15 mouse cellular contexts compared by ENCODE assay signal in genomic region chr13:56617197-56617596, GRCm38 (mm10). TPM values are rescaled to one million over a fixed set of nuclear protein-coding genes. Genes with fewer than 3 reads are reported as not detected.
DNase-seq lines count a peak whose midpoint lies in the region; TF ChIP-seq lines count a peak whose summit lies in the region.
"Had no signal": no experiment of that assay in that cellular context is flagged by ENCODE, and none has a peak within 500 bp of the region (broad histone marks: within the 10 kb centered on the region; RNA-seq: fewer than 3 reads in every experiment).

No protein-coding gene starts in this region.

- DNase-seq in cerebellum, adult 9-11 months = peak; percentile 40
- DNase-seq in cerebellum, postnatal 36 days = no peak
- peak in 1 of 2 experiments; percentile 72 for DNase-seq in heart, adult 2 months
- no peak for DNase-seq in heart, postnatal 25 days (ENCODE audit: low spot score)
- peak; percentile 54 for DNase-seq in adipocyte (ENCODE audit: low spot score)
- DNase-seq in limb, embryonic 10.5 days (ENCODE audit: low spot score) = no peak
- DNase-seq: cerebellum, adult 11-12 months; cerebellum, adult 9-10 months; gastrocnemius, postnatal 36 days; kidney, adult 2 months had no signal

- no peaks in the 10 kb centered on the region for H3K9me3 ChIP-seq in limb, embryonic 10.5 days (replicated peaks)
- H3K9me3 ChIP-seq: embryonic facial prominence, embryonic 10.5 days; forebrain, embryonic 15.5 days; heart, embryonic 13.5 days; hindbrain, embryonic 15.5 days; kidney, embryonic 15.5 days had no signal

- intact Hi-C loops in heart, adult 2 months (cut with DNase I) = no loop called here
- intact Hi-C loops in heart, postnatal 25 days (cut with DNase I) = no loop called here

- peaks cover 16% of the 10 kb centered on the region for H3K4me1 ChIP-seq in heart, adult 2 months (ENCODE audit: control insufficient read depth, insufficient read depth, low read length)
- H3K4me1 ChIP-seq in limb, embryonic 10.5 days = peaks cover 85% of the 10 kb centered on the region

- no peak for TF ChIP-seq POLR2A in heart, adult 2 months (IDR thresholded peaks at IDR 0.05; ENCODE audit: insufficient read depth, low read depth, low read length)

- TF ChIP-seq CTCF in heart, adult 2 months (IDR thresholded peaks at IDR 0.05) = no peak

- TF ChIP-seq EP300 in heart, adult 2 months (IDR thresholded peaks at IDR 0.05; ENCODE audit: insufficient read depth, low read depth, low read length) = no peak

- WGBS in heart, adult 2 months = 72% methylated on average over 2 of the region's 2 CpGs
- WGBS in limb, embryonic 10.5 days = 92% methylated on average over 2 of the region's 2 CpGs

- no peaks in the 10 kb centered on the region for H3K36me3 ChIP-seq in heart, adult 2 months (ENCODE audit: control insufficient read depth, insufficient read depth, low read length)
- peaks cover 32% of the 10 kb centered on the region for H3K36me3 ChIP-seq in limb, embryonic 10.5 days
- H3K36me3 ChIP-seq: forebrain, embryonic 15.5 days; hindbrain, embryonic 15.5 days had no signal

- H3K79me2 ChIP-seq in heart, adult 2 months (replicated peaks; ENCODE audit: control insufficient read depth, insufficient read depth, low read length) = no peaks in the 10 kb centered on the region

- H3K4me3 ChIP-seq in heart, adult 2 months = no peak overlapping the region
- no peak overlapping the region for H3K4me3 ChIP-seq in limb, embryonic 10.5 days
- H3K4me3 ChIP-seq: embryonic facial prominence, embryonic 10.5 days; forebrain, embryonic 15.5 days; heart, embryonic 13.5 days; hindbrain, embryonic 15.5 days; kidney, embryonic 15.5 days had no signal

- H3K27ac ChIP-seq in heart, adult 2 months = peak overlapping the region; percentile 15
- peak overlapping the region; percentile 26; the same call in 1 of the 2 replicates for H3K27ac ChIP-seq in limb, embryonic 10.5 days
- H3K27ac ChIP-seq: forebrain, embryonic 15.5 days; heart, embryonic 13.5 days; hindbrain, embryonic 15.5 days; kidney, embryonic 15.5 days had no signal

- no peak overlapping the region for H3K9ac ChIP-seq in heart, adult 2 months (ENCODE audit: low read depth, low read length)
- H3K9ac ChIP-seq: forebrain, embryonic 15.5 days; heart, embryonic 13.5 days; hindbrain, embryonic 15.5 days; kidney, embryonic 15.5 days had no signal

- no peaks in the 10 kb centered on the region for H3K27me3 ChIP-seq in heart, adult 2 months (ENCODE audit: control insufficient read depth, insufficient read depth, low read length)
- H3K27me3 ChIP-seq in limb, embryonic 10.5 days (ENCODE audit: low read depth, poor library complexity, severe bottlenecking) = no peaks in the 10 kb centered on the region
- H3K27me3 ChIP-seq: forebrain, embryonic 15.5 days; heart, embryonic 13.5 days; hindbrain, embryonic 15.5 days; kidney, embryonic 15.5 days had no signal

RNA-seq across cellular contexts. Expression of gene Tgfbi, which starts 7.9 kb away (rescaled TPM):
- 10 to 100 TPM; 19.7 to 20.9 TPM for total RNA-seq in heart, adult 2 months (2021)
- 22.1 and 22.2 TPM in 2 replicates for polyA plus RNA-seq in heart, adult 2 months (2012; rRNA removed)
- 10 to 100 TPM; 19.3 to 23.4 TPM for total RNA-seq in heart, postnatal 25 days (2021)
- 26.3 and 38.9 TPM in 2 replicates for polyA plus RNA-seq in limb, embryonic 10.5 days (2016; fragmentation: Nextera tagmentation; extraction: Ambion mirVana)

Comparison
In these comparisons a context has a peak if more than half of its experiments do, and no peak if none do; other contexts are left out.
1. DNase-seq: peak in cerebellum, adult 9-11 months (single experiment) and adipocyte (single experiment); none in cerebellum, postnatal 36 days (0 of 2), heart, postnatal 25 days (single experiment) and limb, embryonic 10.5 days (single experiment).